Mouse (Mus musculus) kidney, adult 2 months (tissue): ENCODE measurements around the gene Gm20696.

Experiments
- CTCF ChIP-seq: fragments of 200-500 bp; conservative IDR thresholded peaks from 2 replicates; pipeline ENCODE4 v1.5.1; 2011; ENCODE audit warnings: low read depth, mild to moderate bottlenecking, control low read depth, low read length, moderate library complexity, mixed read lengths; ENCODE audit not compliant: insufficient read depth, insufficient read length
- POLR2A ChIP-seq: fragments of 200-500 bp; IDR thresholded peaks from one replicate; pipeline ENCODE4 v1.6.1; 2011; ENCODE audit warnings: low read depth, low read length, control low read depth

DNA sequence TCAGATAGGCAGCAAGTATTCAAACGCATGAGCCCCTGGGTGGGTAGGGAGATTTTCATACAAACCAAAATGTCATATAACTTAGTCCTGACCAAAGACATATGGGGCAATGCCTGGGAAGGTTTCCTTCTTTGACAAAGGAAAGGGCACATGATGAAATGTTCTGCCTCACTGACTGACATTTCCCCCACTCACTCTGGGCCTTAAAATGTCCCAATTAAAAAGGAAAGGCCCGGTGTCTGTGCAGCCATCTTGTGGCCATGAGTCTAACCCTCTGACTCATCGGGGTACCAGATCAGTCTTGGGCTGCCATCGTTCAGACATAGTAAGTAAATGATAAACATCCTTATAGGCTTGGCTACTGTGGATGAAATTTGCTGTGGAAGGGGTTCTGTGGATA lies 454.1 kb downstream of the Gm20696 start:
- TF ChIP-seq CTCF (no peak), POLR2A (no peak)
